Mouse (Mus musculus) cortical plate, adult 2 months (tissue): ENCODE measurements at regions not wholly inside any gene's neighbourhood (a gene's known extent, or its start where the extent isn't known, plus 50 kb on each side); places are given as distances from the start of the nearest gene placed in this dataset.

Experiments used
- CTCF ChIP-seq: fragments of 200-500 bp; IDR thresholded peaks from 2 replicates; pipeline ENCODE4 v1.5.1; 2011; ENCODE audit warnings: mild to moderate bottlenecking, control low read depth, low read length; ENCODE audit not compliant: insufficient read depth; ENCODE audit errors: extremely low read depth
- POLR2A ChIP-seq: fragments of 200-500 bp; IDR thresholded peaks from 2 replicates; pipeline ENCODE4 v1.6.1; 2011; ENCODE audit warnings: mild to moderate bottlenecking, low read length, control low read depth; ENCODE audit not compliant: insufficient read depth; ENCODE audit errors: extremely low read depth

DNA sequence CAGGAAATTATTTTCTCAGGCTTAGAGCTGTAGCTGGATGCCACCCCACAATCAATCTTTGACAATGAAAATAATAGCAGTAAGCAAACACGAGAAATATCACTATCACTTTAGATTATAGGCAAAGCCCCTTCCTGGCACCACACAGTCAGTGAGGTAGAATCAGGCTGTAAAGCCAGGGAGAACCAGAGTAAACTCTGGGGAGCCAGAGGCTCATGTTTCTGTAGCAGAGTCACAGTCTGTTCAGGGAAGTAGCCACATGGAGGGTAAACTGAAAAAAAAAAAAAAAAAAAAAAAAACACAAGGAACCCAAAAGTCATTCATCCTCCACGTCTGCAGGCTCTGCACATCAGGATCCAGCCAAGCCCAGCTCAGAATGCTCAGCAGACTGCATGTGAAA is 73.6 kb upstream of the Kctd3 start:
- TF ChIP-seq CTCF (no peak), POLR2A (no peak)
